Mouse (Mus musculus) testis, adult 2 months (tissue): ENCODE data around the gene Por.

Experiments used
- CTCF ChIP-seq: fragments of 200-500 bp; IDR thresholded peaks from 2 replicates; pipeline ENCODE4 v1.5.1; 2012; ENCODE audit warnings: low read depth, mild to moderate bottlenecking, inconsistent platforms, low read length, moderate library complexity; ENCODE audit not compliant: control insufficient read depth, insufficient read depth, insufficient replicate concordance
- POLR2A ChIP-seq: fragments of 200-500 bp; IDR thresholded peaks from 2 replicates; pipeline ENCODE4 v1.6.1; 2012; ENCODE audit warnings: low read depth, mild to moderate bottlenecking, inconsistent platforms, low read length, moderate library complexity; ENCODE audit not compliant: control insufficient read depth

- no peak for TF ChIP-seq CTCF
- no peak for TF ChIP-seq POLR2A
Observed at GRCm38 (mm10) chr5:135730278-135730677, 60.4 kb downstream of the Por start.
